Mouse (Mus musculus): ENCODE results near the gene Cadps.
"Not testable (repeated sequence)": the region's sequence is repeated elsewhere in the genome, so short reads cannot be mapped to it uniquely, and the experiment has no call there.

Gene Cadps

DNA sequence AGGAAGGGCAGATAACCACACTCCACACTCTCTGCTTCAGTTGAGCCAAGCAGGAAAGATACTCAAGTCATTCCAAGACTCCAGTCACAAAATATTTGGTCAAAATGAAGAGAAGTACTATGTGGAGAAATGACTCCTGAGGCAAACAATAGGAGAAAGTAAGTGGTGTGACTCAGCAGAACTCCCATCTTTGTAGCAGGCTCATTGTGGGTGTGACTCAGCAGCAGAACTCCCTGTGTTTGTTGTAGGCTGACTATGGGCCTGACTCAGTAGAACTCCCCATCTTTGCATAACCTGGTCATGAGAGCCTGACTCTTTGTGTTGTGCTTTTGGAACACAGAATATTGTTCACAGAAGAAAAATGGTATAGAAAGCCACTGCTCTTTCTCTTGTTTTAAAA lies 231.1 kb downstream of the Cadps start:
- no peak for DNase-seq (ENCODE audit: low read depth, low spot score)

DNA sequence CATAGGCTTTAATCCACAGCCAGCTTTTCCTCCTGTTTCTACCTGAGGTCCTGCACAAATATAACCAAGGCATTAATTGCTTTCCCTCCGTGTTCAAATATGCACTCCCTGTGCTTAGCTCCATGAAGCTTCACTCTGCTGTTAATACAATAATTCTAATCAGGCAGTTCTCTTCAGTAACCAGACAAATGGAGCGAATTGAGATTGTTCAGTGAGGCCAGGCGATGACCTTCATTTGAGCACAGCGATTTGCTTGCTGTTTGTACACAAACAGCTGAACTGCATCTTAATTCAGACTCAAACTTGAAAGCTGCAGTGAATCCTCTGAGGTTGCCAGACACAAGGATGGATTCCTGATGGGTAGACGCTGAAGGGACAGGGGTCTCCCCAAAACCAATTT lies 239.3 kb downstream of the Cadps start:
- no peak for DNase-seq (ENCODE audit: low read depth, low spot score)

- DNase-seq (ENCODE audit: low read depth, low spot score), result no peak
Observed at GRCm38 (mm10) chr14:12581657-12582056, 241.2 kb downstream of the Cadps start.

GRCm38 (mm10) chr14:12580786-12581185 lies 242.1 kb downstream of the Cadps start:
- no peak for DNase-seq (ENCODE audit: low read depth, low spot score)

- DNase-seq (ENCODE audit: low read depth, low spot score), result no peak
Observed at GRCm38 (mm10) chr14:12578156-12578555, 244.7 kb downstream of the Cadps start.

- DNase-seq (ENCODE audit: low read depth, low spot score), result no peak
Observed at GRCm38 (mm10) chr14:12577475-12578140, 245.3 kb downstream of the Cadps start.

GRCm38 (mm10) chr14:12575105-12575504 lies 247.8 kb downstream of the Cadps start:
- peak; percentile 59 for DNase-seq (ENCODE audit: low read depth, low spot score)

- no peak for DNase-seq (ENCODE audit: low read depth, low spot score)
Observed at GRCm38 (mm10) chr14:12574336-12574735, 248.5 kb downstream of the Cadps start.

DNA sequence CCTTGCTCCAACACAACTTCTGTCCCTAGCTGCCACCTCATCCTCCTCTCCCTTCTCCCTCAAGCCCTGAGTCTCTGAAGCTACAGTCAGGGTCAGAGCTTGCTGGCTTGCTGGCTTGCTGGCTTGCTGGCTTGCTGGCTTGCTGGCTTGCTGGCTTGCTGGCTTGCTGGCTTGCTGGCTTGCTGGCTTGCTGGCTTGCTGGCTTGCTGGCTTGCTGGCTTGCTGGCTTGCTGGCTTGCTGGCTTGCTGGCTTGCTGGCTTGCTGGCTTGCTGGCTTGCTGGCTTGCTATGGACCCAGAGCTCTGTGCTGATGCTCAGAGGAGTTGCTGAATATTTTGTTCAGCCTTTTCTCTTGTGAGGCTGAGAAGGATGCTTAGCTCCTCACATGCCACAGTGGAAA lies 261.1 kb downstream of the Cadps start:
- not testable (repeated sequence) for DNase-seq (ENCODE audit: low read depth, low spot score)

- DNase-seq (ENCODE audit: low read depth, low spot score), result no peak
Observed at GRCm38 (mm10) chr14:12560233-12560577, 262.7 kb downstream of the Cadps start.

GRCm38 (mm10) chr14:12559574-12560232 lies 263.2 kb downstream of the Cadps start:
- DNase-seq (ENCODE audit: low read depth, low spot score), result no peak

GRCm38 (mm10) chr14:12558920-12559573 lies 263.8 kb downstream of the Cadps start:
- no peak for DNase-seq (ENCODE audit: low read depth, low spot score)

GRCm38 (mm10) chr14:12554486-12554885 lies 268.4 kb downstream of the Cadps start:
- no peak for DNase-seq (ENCODE audit: low read depth, low spot score)

- no peak for DNase-seq (ENCODE audit: low read depth, low spot score)
Observed at GRCm38 (mm10) chr14:12551353-12551752, 271.5 kb downstream of the Cadps start.

GRCm38 (mm10) chr14:12550931-12551330 lies 271.9 kb downstream of the Cadps start:
- DNase-seq (ENCODE audit: low read depth, low spot score), result no peak

- DNase-seq (ENCODE audit: low read depth, low spot score), result no peak
Observed at GRCm38 (mm10) chr14:12549290-12549689, 273.6 kb downstream of the Cadps start.

GRCm38 (mm10) chr14:12547496-12547895 lies 275.4 kb downstream of the Cadps start:
- no peak for DNase-seq (ENCODE audit: low read depth, low spot score)

- DNase-seq (ENCODE audit: low read depth, low spot score), result no peak
Observed at GRCm38 (mm10) chr14:12541733-12542132, 281.1 kb downstream of the Cadps start.

DNA sequence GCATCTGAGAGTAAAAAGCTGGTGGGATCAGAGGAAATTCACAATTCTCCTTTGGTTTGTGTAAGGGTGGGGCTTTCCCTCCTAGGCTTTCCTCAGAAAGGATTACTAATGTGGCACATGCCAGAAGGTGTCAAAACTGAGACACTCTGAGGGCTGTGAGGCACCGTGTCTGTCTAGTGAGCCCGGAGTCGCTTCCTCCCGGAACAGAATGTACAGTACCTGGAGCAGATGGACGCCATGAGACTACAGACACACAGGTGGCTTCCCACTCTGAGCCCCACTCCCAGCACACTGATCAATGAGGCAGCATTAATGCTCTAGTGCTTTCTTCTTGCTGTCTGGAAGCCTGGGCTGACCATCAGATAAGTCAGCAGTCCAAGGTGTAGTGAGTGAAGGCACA lies 283.8 kb downstream of the Cadps start:
- no peak for DNase-seq (ENCODE audit: low read depth, low spot score)

GRCm38 (mm10) chr14:12531101-12531500 lies 291.8 kb downstream of the Cadps start:
- peak; percentile 20 for DNase-seq (ENCODE audit: low read depth, low spot score)

DNA sequence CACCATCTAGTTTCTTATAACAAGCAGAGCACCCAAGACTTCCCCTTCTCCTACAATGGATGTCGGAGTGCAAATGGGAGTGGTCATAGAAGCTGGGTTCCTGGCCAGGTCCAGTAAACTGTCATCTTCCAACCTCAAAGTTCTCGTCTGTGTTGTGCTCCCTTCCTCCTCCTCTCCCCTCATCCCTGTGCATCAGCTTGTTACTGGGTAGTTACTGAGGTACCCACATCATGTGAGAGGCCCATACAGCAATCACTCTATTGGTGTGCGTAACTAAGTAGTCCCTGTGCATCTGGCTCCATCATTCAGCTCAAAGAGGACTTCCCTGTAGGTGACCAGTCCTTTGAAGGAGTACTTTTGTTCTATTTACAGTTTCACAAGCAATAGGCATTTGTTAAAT lies 292.3 kb downstream of the Cadps start:
- no peak for DNase-seq (ENCODE audit: low read depth, low spot score)

- peak; percentile 34 for DNase-seq (ENCODE audit: low read depth, low spot score)
Observed at GRCm38 (mm10) chr14:12529961-12530542, 292.8 kb downstream of the Cadps start.

- DNase-seq (ENCODE audit: low read depth, low spot score), result no peak
Observed at GRCm38 (mm10) chr14:12527296-12527695, 295.6 kb downstream of the Cadps start.
